Mouse (Mus musculus) heart, postnatal 0 days (tissue): Measurements from ENCODE around the gene Osbp2.

ENCODE experiments used
- CTCF ChIP-seq: IDR thresholded peaks from 2 replicates; pipeline ENCODE4 v1.5.1; 2016; ENCODE audit warnings: antibody characterized with exemption, control low read depth, low read depth
- EP300 ChIP-seq: IDR thresholded peaks from 2 replicates; pipeline ENCODE4 v1.6.1; 2016; ENCODE audit warnings: antibody characterized with exemption, low read depth

DNA sequence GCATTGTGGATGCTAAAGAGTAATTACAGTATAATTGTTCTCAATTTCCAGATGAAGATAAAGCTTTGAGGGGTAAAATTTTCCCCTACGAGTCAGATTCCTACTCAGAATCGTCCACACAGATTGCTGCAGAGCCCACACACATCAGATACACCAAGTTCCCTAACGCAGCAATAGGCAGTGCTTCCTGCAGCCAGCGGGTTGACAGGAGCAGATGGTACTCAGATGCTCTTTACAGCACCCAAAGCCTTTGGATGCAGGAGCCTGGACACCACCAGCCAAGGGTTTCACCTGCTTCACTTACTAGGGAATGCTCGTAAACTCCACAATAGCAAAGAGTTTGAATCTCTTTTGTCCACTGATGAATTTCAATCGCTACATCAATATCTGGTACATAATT, 12.7 kb upstream of the Osbp2 start:
- TF ChIP-seq CTCF: no peak
- TF ChIP-seq EP300: no peak
